Mouse (Mus musculus): ENCODE results near the gene Mxra8. TPM values are rescaled to one million over a fixed set of nuclear protein-coding genes. Genes with fewer than 3 reads are reported as not detected.
A peak's percentile ranks its signal among the peaks of the same experiment; 100 is the strongest.

The Mxra8 gene
- total and polyA plus RNA-seq, 3 experiments = 26.7 to 84.7 (median 31.9) TPM

DNA sequence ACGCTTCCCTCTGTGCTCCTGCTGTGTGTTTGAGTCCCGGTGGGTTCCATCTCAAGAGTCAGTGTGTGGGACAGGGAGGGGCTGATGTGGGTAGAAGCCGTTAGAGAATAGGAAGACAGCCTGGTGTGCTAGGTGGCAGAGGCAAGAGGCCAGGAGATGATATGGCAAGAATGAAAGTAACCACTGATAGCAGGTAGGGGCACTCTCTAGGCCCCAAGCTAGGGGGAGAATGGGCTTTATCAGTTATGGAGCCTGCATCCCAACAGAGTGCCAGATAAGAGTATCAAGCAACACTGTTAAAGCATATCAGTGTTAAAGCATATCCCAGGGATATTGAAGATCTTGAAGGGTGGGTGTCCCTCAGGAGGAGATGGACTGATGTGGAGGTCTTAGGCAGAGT is 17.4 kb downstream of the Mxra8 start:
- peaks cover 4% of the 10 kb centered on the region for H3K4me1 ChIP-seq (ENCODE audit: control insufficient read depth, insufficient read depth, low read length)
- intact Hi-C loops (cut with DNase I) = no loop called here
- no peak overlapping the region for H3K9ac ChIP-seq (ENCODE audit: low read depth, low read length)
- no peak overlapping the region for H3K27ac ChIP-seq
- H3K79me2 ChIP-seq (replicated peaks; ENCODE audit: control insufficient read depth, insufficient read depth, low read length) = 0 out of 2 replicates have a peak, but pooled peaks cover 1% of the 10 kb centered on the region
- no peak for DNase-seq
- no peak overlapping the region for H3K4me3 ChIP-seq
- H3K27me3 ChIP-seq (ENCODE audit: control insufficient read depth, insufficient read depth, low read length) = no peaks in the 10 kb centered on the region
- no peaks in the 10 kb centered on the region for H3K36me3 ChIP-seq (ENCODE audit: control insufficient read depth, insufficient read depth, low read length)
- 70% methylated on average over 3 of the region's 3 CpGs for WGBS
- no peak for TF ChIP-seq EP300 (IDR thresholded peaks at IDR 0.05; ENCODE audit: insufficient read depth, low read depth, low read length)

- H3K27ac ChIP-seq = no peak overlapping the region
- intact Hi-C loops (cut with DNase I) = no loop called here
- no peaks in the 10 kb centered on the region for H3K36me3 ChIP-seq (ENCODE audit: control insufficient read depth, insufficient read depth, low read length)
- no peaks in the 10 kb centered on the region for H3K79me2 ChIP-seq (replicated peaks; ENCODE audit: control insufficient read depth, insufficient read depth, low read length)
- peak in 1 of 2 experiments; percentile 61 for DNase-seq
- no peaks in the 10 kb centered on the region for H3K27me3 ChIP-seq (ENCODE audit: control insufficient read depth, insufficient read depth, low read length)
- no peak overlapping the region for H3K9ac ChIP-seq (ENCODE audit: low read depth, low read length)
- WGBS = 28% methylated on average over 13 of the region's 13 CpGs
- no peak for TF ChIP-seq POLR2A (IDR thresholded peaks at IDR 0.05; ENCODE audit: insufficient read depth, low read depth, low read length)
- no peak for TF ChIP-seq EP300 (IDR thresholded peaks at IDR 0.05; ENCODE audit: insufficient read depth, low read depth, low read length)
- TF ChIP-seq CTCF (IDR thresholded peaks at IDR 0.05) = no peak
- no peaks in the 10 kb centered on the region for H3K4me1 ChIP-seq (ENCODE audit: control insufficient read depth, insufficient read depth, low read length)
- no peak overlapping the region for H3K4me3 ChIP-seq
Measured at GRCm38 (mm10) chr4:155859318-155859717, 19.8 kb downstream of the Mxra8 start.

DNA sequence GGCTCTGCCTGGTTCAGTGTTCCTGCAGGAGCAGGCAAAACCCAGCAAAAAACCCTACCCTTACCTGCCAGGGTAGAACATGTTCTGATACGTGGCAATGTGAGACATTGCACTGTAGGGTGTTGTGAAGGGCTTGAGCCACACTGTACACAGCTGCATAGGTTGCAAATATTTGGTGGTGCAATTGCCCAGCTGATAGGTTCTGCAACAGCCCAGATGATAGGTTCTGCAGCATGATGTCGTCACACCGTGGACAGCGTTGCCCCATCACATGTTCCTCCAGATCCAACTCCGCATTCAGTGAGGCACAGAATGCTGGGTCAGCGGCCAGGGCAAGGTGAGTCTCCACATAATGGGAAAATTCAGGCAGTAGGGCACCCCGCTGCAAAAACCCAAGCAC is 22.3 kb downstream of the Mxra8 start:
- DNase-seq = peak in 1 of 2 experiments; percentile 21

GRCm38 (mm10) chr4:155863001-155863400 is 23.5 kb downstream of the Mxra8 start, which contains the start of gene Tas1r3:
Gene Tas1r3, minus strand, starts transcription at chr4:155863362.
- TF ChIP-seq CTCF (IDR thresholded peaks at IDR 0.05) = no peak
- no peak for TF ChIP-seq EP300 (IDR thresholded peaks at IDR 0.05; ENCODE audit: insufficient read depth, low read depth, low read length)
- no peak for TF ChIP-seq POLR2A (IDR thresholded peaks at IDR 0.05; ENCODE audit: insufficient read depth, low read depth, low read length)
- Histone ChIP-seq H3K4me3 (no peak within 1 kb of the TSS), H3K9ac (ENCODE audit: low read depth, low read length) (no peak within 1 kb of the TSS), H3K4me1 (ENCODE audit: control insufficient read depth, insufficient read depth, low read length) (no peaks in the 10 kb centered on the region), H3K27me3 (ENCODE audit: control insufficient read depth, insufficient read depth, low read length) (no peaks in the 10 kb centered on the region), H3K79me2 (replicated peaks; ENCODE audit: control insufficient read depth, insufficient read depth, low read length) (no peaks in the 10 kb centered on the region), H3K27ac (no peak within 1 kb of the TSS), H3K36me3 (ENCODE audit: control insufficient read depth, insufficient read depth, low read length) (no peaks in the 10 kb centered on the region)
- peak in 1 of 2 experiments; percentile 17 for DNase-seq
- intact Hi-C loops (cut with DNase I) = no loop called here
- 85% methylated on average over 5 of the region's 5 CpGs for WGBS

More for the DNA sequence above, 22.3 kb downstream of the Mxra8 start:
- H3K79me2 ChIP-seq (replicated peaks; ENCODE audit: control insufficient read depth, insufficient read depth, low read length) = no peaks in the 10 kb centered on the region
- H3K9ac ChIP-seq (ENCODE audit: low read depth, low read length) = no peak overlapping the region
- H3K27ac ChIP-seq = no peak overlapping the region
- H3K36me3 ChIP-seq (ENCODE audit: control insufficient read depth, insufficient read depth, low read length) = no peaks in the 10 kb centered on the region
- H3K27me3 ChIP-seq (ENCODE audit: control insufficient read depth, insufficient read depth, low read length) = no peaks in the 10 kb centered on the region
- no peak overlapping the region for H3K4me3 ChIP-seq
- no peaks in the 10 kb centered on the region for H3K4me1 ChIP-seq (ENCODE audit: control insufficient read depth, insufficient read depth, low read length)
- 90% methylated on average over 7 of the region's 7 CpGs for WGBS
- intact Hi-C loops (cut with DNase I) = no loop called here
- TF ChIP-seq EP300 (IDR thresholded peaks at IDR 0.05; ENCODE audit: insufficient read depth, low read depth, low read length) = no peak
- TF ChIP-seq CTCF (IDR thresholded peaks at IDR 0.05) = no peak
- TF ChIP-seq POLR2A (IDR thresholded peaks at IDR 0.05; ENCODE audit: insufficient read depth, low read depth, low read length) = no peak

GRCm38 (mm10) chr4:155868614-155869298 is 29.3 kb downstream of the Mxra8 start:
- H3K27ac ChIP-seq = peak overlapping the region; percentile 57
- no peak for DNase-seq
- H3K27me3 ChIP-seq (ENCODE audit: control insufficient read depth, insufficient read depth, low read length) = no peaks in the 10 kb centered on the region
- H3K4me1 ChIP-seq (ENCODE audit: control insufficient read depth, insufficient read depth, low read length) = no peaks in the 10 kb centered on the region
- 7% methylated on average over 22 of the region's 22 CpGs for WGBS
- H3K79me2 ChIP-seq (replicated peaks; ENCODE audit: control insufficient read depth, insufficient read depth, low read length) = no peaks in the 10 kb centered on the region
- TF ChIP-seq CTCF (IDR thresholded peaks at IDR 0.05) (no peak), POLR2A (IDR thresholded peaks at IDR 0.05; ENCODE audit: insufficient read depth, low read depth, low read length) (no peak), EP300 (IDR thresholded peaks at IDR 0.05; ENCODE audit: insufficient read depth, low read depth, low read length) (no peak)
- H3K4me3 ChIP-seq = peak overlapping the region; percentile 65
- intact Hi-C loops (cut with DNase I) = loop anchor here (1.0 to 5.0 kb wide), 4 partner anchors 18 to 124 kb away; partner anchors contain the start of genes B3galt6, Sdf4 and Ube2j2
- peak overlapping the region; percentile 76 for H3K9ac ChIP-seq (ENCODE audit: low read depth, low read length)
- no peaks in the 10 kb centered on the region for H3K36me3 ChIP-seq (ENCODE audit: control insufficient read depth, insufficient read depth, low read length)

DNA sequence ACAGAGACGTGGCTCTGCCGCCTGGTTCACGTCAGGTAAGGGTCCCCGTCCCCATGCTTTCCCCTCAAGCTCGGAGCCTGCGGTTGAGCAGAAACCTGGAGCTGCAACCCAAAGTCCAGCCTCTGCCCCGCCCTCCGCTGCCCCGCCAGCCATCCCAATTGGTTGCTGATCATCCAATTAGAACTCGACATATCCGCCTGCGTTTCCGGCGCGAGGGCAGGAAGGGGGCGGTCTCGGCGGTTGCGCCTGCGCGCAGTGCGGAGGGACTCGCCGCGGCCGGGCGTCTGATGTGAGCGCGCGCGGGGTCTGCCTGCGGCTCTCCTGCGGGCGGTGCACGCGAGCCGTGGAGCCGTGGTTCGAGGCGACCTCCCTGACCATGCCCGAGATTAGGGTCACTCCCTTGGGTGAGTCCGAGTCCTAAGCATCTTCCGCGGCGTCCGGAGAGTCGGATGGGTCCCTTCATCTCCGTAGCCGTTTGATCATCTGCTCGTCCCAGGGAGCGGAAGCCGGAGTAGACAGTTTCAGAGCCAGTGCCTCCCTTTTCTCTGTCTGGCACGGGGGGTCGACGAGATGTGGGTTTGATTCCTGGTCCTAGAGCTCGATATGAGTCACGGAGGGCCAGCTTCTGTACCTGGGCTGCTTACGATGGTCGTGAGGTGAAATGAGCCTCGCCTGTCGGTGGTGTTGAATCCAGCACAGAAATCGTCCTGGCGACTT is 30.0 kb downstream of the Mxra8 start, which contains the start of the genes Cptp and Ints11:
Gene Cptp (minus strand): TSS at position 124 of the 717 bp plus-strand sequence.
Gene Ints11 (plus strand): TSS at position 230 of the 717 bp plus-strand sequence.
- TF ChIP-seq POLR2A (IDR thresholded peaks at IDR 0.05; ENCODE audit: insufficient read depth, low read depth, low read length) (peak; percentile 73), CTCF (IDR thresholded peaks at IDR 0.05) (peak; percentile 71), EP300 (IDR thresholded peaks at IDR 0.05; ENCODE audit: insufficient read depth, low read depth, low read length) (0 out of 2 replicates have a peak, but pooled peaks have one; percentile 47)
- intact Hi-C loops (cut with DNase I) = loop anchor here (1.0 to 5.0 kb wide), 4 partner anchors 19 to 123 kb away; partner anchors contain the start of genes B3galt6, Sdf4 and Ube2j2
- peak; percentile 97 to 98 for DNase-seq
- H3K4me3 ChIP-seq = peak within 1 kb of the TSS; percentile 65
- H3K79me2 ChIP-seq (replicated peaks; ENCODE audit: control insufficient read depth, insufficient read depth, low read length) = no peaks in the 10 kb centered on the region
- no peaks in the 10 kb centered on the region for H3K27me3 ChIP-seq (ENCODE audit: control insufficient read depth, insufficient read depth, low read length)
- H3K4me1 ChIP-seq (ENCODE audit: control insufficient read depth, insufficient read depth, low read length) = no peaks in the 10 kb centered on the region
- H3K27ac ChIP-seq = peak within 1 kb of the TSS; percentile 82
- no peaks in the 10 kb centered on the region for H3K36me3 ChIP-seq (ENCODE audit: control insufficient read depth, insufficient read depth, low read length)
- peak within 1 kb of the TSS; percentile 79 for H3K9ac ChIP-seq (ENCODE audit: low read depth, low read length)
- under 1% methylated on average over 63 of the region's 63 CpGs for WGBS
